Mouse (Mus musculus) gastrocnemius, postnatal 14 days (tissue): ENCODE data around the gene Gm37240. TPM values are rescaled to one million over a fixed set of nuclear protein-coding genes. Genes with fewer than 3 reads are reported as not detected.

Source experiments
- DNase-seq: peaks from one replicate; pipeline ENCODE4 v3.0.0; 2021; ENCODE audit warnings: mixed read lengths
- intact Hi-C: fragments of 180-260 bp; cut with DNase I; formaldehyde crosslinking; loops from one replicate; pipeline ENCODE4 v1.15.1; 2025; ENCODE audit warnings: low total_unique reads
- total RNA-seq, 2 experiments: library from RNA; stranded (reverse); gene quantifications; 2 replicates each; pipeline ENCODE4 v1.2.3; 2021

Gene Gm37240
- total RNA-seq, 2 experiments from 2014 or later, result 32.3 to 43.3 TPM

DNA sequence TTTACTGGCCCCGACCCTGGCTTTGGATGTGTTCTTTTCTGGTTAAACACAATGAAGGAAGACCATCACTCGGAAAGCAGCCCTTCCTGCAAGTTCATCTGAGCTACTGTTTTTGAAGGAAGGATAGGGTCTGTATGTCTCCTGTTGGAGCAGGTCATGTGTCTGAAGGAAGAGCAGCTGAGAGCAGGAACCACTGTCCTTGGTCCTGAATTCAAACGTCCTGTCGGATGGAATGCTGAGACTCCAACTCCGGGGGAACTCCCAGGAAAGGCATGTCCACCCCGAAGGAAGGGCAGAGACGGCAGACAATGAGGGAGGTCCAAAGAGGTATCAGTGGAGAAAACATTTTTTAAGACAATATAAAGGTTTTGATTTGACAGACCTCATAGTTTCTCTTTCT, 741.8 kb downstream of the Gm37240 start:
- DNase-seq, result no peak
- intact Hi-C loops, result no loop called here

DNA sequence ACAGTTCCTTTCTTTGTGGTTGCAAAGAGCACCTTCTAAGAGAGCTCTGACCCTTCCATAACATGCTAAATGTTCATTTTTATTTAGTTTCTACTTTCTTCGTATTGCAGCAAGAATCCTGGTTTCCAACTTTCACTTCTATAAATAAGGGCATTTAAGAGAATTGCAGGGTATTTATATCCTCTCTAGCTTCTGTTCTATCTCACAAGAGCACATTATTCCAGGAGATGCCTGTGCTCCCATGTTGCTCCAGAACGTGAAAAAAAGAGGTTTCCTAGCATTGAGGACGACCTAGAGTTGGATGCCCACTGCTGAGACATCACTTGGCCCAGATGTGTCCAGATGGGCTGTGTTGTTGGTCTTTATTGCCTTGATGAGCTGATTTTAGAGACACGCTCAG, 742.2 kb downstream of the Gm37240 start:
- intact Hi-C loops, result no loop called here
- no peak for DNase-seq

DNA sequence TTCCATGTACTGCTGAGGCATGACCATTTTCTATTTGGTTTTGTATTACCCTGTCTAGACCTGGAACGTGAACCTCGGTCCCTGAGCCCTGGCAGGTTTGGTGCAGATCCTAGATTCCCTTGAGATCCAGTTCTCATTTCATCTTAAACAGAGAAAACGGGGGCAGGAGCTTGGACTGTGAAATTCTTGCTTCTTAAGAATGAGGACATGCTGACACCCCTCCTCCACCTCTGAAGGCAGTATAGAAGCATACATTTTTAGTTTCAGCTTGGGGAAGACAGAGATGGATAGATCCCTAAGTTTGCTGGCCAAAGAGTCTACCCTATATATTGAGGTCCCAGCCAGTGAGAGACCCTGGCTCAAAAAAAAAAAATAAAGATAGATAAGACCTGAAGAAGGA, 742.9 kb downstream of the Gm37240 start:
- no peak for DNase-seq
- intact Hi-C loops, result no loop called here

DNA sequence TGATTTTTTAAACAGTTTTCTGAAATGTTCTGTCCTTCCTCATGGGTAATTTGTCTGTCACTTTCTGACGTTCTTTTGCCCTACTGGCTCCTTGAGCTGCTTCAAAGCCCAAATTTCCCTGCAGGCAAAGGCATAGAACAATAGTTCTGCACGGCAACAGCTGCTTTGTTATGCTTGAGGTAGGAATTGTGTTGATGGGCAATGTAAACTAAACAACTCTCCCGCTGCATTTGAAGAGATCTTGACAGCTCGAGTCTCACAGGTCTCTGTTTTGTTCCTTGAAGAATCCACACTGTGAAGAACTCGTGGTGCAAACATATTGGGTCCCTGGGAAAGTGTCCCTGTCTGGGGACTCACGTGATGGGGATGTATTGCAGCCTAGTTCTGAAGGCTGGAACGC, 746.8 kb downstream of the Gm37240 start:
- DNase-seq, result no peak
- intact Hi-C loops, result no loop called here

DNA sequence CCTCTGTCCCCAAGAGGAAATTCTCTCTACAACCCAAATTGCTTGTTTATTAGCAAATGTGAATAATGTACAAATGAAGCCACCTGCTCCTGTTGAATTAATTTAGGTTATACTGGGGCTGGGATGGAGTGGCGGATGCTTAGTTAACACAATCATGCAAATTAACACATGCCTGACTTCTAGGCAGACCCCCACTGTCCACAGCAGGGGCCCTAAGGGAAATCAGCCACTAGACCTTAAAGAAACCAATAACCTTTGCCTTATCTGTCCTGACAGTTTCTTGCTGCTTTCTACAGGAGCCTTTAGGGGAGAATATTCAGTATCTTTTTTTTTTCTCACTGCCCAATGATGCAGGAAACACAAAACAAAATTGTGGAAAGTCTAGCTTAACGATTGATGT, 748.9 kb downstream of the Gm37240 start:
- no peak for DNase-seq
- intact Hi-C loops, result no loop called here

DNA sequence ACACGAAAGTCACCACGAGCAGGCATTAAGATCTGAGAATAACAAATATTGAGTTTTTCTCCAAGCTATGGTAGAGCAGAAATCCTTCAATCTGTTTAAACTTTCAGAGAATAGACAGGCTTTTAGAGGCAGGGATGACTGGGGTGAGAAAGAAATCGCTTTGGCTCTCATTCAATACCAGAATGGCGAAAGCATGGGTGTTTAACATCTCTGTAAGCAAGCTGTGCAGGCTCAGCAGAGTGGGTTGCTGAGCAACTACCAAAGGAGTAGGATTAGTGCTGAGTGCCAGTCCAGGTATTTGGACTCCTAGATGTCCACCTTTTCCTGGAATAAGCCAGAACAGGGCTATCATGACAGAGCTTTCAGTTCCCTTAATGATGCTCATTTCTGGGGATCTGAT, 753.8 kb downstream of the Gm37240 start:
- intact Hi-C loops, result no loop called here
- no peak for DNase-seq

- intact Hi-C loops, result no loop called here
- DNase-seq, result no peak
Observed at GRCm38 (mm10) chr3:85131878-85132277, 755.4 kb downstream of the Gm37240 start.

- DNase-seq, result no peak
- intact Hi-C loops, result no loop called here
Observed at GRCm38 (mm10) chr3:85128546-85128945, 758.8 kb downstream of the Gm37240 start.

DNA sequence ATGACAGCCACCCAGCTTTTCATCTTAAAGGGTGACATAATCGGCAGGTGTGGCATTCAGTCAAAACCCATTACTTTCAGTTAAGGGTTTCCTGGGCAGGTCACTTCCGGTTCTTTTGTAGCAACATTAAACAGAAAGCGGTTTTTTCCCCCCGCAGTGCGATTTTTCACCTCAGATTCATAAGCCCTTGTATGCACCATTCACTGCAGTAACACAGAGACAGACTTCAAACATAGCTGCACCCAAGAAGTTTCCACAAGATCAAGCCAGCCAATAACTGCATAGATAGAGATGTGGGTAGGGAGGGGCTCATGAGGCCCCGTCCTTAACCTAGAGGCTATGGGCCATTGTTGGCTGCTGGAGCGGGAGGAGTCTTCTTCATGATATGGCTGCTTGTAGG, 760.3 kb downstream of the Gm37240 start:
- intact Hi-C loops, result no loop called here
- no peak for DNase-seq

DNA sequence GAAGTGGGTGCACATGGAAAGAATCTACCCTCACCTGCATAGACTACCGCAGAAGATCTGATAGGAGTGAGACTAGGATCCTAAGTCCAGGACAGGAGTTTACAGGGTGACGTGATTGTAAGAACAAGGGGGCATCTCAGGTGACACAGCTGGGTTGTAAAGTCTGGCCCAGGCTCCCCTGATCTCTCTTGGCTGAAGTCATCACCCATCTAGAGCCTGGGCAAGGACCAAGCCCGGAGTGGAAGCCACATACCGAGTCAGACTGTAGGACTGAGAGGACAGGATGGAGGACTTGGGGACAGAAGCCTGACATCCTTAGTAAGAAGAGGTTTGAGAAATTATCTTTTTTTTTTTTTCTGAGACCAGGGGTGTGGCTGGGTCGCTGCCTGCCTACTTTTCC, 761.8 kb downstream of the Gm37240 start:
- intact Hi-C loops, result no loop called here
- DNase-seq, result peak; percentile 33

DNA sequence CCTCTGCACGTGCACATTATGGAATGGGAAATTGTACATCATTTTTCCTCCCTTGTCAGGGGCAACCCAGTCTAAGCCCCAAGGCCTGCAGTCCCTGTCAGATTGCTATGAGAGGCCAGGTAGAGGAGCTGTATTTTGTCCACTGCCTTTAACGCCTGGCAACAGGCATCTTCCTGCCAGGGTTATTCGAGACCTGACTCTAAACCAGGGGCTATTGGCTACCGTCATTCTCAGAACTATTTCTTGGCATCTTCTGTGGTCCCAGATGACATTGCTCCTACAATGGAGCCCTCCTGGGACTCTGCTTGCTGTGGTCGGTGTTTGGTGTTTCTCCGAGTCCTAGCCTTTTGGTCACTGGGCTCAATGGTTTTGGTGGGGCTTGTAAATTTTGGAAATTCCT, 762.4 kb downstream of the Gm37240 start:
- peak; percentile 12 for DNase-seq

GRCm38 (mm10) chr3:85124410-85124809, 762.9 kb downstream of the Gm37240 start:
- no peak for DNase-seq
- intact Hi-C loops, result no loop called here

More for the DNA sequence above, 762.4 kb downstream of the Gm37240 start:
- intact Hi-C loops, result no loop called here

- no peak for DNase-seq
- intact Hi-C loops, result no loop called here
Observed at GRCm38 (mm10) chr3:85117702-85118101, 769.6 kb downstream of the Gm37240 start.

DNA sequence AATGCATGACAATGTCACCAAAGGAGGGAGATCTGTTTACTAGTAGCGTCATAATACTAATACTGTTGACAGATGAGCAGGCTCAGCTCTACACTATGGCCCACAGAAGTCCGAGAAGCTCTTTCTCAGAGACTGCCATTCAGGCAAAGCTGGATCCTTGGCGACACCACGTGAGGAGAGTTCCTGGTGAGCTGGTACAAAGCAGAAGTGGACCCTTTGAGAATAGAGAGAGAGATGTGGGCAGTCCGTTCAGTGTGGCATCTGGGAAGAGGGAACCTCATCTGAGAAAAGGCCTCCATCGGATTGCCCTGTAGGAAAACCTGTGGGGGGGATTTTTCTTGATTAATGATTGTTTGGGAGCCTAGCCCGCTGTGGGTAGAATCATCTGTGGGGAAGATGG, 770.3 kb downstream of the Gm37240 start:
- intact Hi-C loops, result no loop called here
- no peak for DNase-seq

GRCm38 (mm10) chr3:85115959-85116543, 771.3 kb downstream of the Gm37240 start:
- intact Hi-C loops, result no loop called here
- DNase-seq, result no peak

DNA sequence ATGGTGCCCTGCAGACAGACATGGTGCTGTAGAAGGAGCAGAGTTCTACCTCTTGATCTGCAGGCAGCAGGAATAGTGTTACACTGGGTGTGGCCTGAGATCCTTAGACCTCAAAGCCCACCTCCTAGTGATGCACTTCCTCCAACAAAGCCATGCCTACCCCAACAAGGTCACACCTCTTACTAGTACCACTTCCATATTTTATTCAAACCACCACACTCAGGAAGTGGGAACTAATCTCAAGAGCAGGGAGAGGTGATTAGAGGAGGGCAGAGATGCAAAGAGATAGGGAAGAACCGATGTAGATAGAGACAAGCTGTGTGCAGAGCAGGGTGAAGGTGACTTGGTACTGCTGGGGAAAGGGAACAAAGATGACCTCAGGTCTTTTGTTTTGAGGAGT, 773.8 kb downstream of the Gm37240 start:
- intact Hi-C loops, result no loop called here
- DNase-seq, result no peak

GRCm38 (mm10) chr3:85110762-85111161, 776.6 kb downstream of the Gm37240 start:
- intact Hi-C loops, result no loop called here
- DNase-seq, result no peak

DNA sequence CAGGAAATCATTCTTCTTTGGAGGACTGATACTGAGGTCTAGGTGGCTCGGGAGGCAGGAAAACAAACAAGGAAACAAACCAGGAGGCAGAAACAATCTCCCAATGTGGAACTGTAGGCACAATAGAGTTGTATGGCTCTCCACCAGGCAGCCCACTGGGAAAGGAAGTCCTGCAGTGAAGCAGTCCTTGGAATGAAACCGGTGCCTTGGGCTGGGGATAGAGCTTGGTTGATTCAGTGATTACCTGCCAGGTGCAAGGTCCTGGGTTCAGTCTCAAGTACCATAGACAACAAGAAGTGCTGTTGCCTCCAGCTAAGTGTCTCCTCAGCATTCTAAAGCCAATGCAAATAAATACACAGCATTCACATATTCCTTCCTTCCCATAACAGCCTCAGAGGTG, 778.1 kb downstream of the Gm37240 start:
- no peak for DNase-seq
- intact Hi-C loops, result no loop called here

- intact Hi-C loops, result no loop called here
Observed at GRCm38 (mm10) chr3:85108396-85108795, 778.9 kb downstream of the Gm37240 start.

DNA sequence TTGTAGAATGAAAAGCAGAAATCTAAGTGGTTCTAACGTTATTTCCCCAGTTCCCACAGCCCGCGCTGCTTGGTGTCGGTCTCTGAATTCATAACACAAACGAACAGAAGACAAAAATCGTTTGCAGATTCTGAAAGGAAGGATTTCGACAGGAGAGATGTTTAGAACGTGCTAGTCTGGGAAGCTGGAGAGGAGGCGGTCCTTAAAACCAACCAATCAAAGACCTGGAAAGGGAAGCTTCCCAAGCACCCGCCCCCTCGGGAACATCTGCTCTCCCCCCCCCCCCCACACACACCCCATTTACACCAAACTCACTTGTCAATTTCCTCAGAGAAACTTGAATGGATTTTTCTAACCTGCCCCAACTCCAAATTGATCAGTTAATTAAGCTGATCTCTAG, 780.4 kb downstream of the Gm37240 start:
- intact Hi-C loops, result no loop called here
- DNase-seq, result no peak

More at GRCm38 (mm10) chr3:85108396-85108795, 778.9 kb downstream of the Gm37240 start:
- no peak for DNase-seq

GRCm38 (mm10) chr3:85104301-85104700, 783.0 kb downstream of the Gm37240 start:
- DNase-seq, result no peak

DNA sequence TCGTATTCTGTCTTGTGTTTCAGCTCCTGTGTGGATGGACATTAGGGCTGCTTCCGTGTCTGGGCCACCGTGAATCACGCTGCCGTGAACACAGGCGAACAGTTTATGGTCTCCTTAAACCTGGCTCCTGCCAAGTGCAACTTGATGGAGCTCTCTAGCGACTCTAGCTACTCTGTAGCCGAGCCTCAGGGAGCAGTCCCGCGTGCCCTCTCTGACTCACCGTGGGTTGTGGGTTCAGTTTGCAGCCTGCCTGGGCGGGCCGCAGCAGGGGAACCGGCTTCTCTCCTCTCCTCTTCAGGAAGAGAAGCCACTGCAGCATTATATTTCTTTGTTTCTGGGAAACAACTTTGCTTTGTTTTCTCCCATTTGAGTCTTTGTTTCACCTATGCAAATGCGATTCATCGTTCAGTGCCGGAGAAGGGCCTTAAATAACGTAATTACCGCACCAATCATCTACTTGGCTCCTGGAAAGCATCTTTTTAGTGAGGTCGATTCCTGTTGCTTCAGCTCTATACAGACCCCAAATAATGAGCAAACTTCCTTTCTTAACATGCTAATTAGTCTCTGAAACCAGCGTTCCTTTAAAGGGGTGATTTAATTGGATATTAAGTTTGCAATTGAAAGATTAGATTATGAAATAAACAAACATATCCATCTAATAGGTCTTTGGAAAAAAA, 806.3 kb downstream of the Gm37240 start:
- DNase-seq, result no peak
- intact Hi-C loops, result no loop called here

More at GRCm38 (mm10) chr3:85104301-85104700, 783.0 kb downstream of the Gm37240 start:
- intact Hi-C loops, result no loop called here
